Mouse (Mus musculus) megakaryocyte, adult 5-6 weeks (primary cell): ENCODE results near the gene Cacng2. TPM values are rescaled to one million over a fixed set of nuclear protein-coding genes. Genes with fewer than 3 reads are reported as not detected.
A peak's percentile ranks its signal among the peaks of the same experiment; 100 is the strongest.

Experiments used
- ATAC-seq: 2 replicates; pipeline ENCODE4 v1.8.0; 2016; ENCODE audit warnings: mild to moderate bottlenecking, inconsistent platforms; ENCODE audit not compliant: poor library complexity, severe bottlenecking
- total RNA-seq, 2 experiments: library from RNA; stranded (forward) in 1 of 2; stranded (reverse) in 1 of 2; fragments of 153-499, 151-499 nt in 1 of 2; fragments of 221-1000, 200-1000 nt in 1 of 2; gene quantifications; 2 replicates each; pipeline versions ENCODE4 v1.2.3 to v1.2.4; 2015 to 2017

Gene Cacng2
- total RNA-seq, 2 experiments from 2014 or later, result not detected

DNA sequence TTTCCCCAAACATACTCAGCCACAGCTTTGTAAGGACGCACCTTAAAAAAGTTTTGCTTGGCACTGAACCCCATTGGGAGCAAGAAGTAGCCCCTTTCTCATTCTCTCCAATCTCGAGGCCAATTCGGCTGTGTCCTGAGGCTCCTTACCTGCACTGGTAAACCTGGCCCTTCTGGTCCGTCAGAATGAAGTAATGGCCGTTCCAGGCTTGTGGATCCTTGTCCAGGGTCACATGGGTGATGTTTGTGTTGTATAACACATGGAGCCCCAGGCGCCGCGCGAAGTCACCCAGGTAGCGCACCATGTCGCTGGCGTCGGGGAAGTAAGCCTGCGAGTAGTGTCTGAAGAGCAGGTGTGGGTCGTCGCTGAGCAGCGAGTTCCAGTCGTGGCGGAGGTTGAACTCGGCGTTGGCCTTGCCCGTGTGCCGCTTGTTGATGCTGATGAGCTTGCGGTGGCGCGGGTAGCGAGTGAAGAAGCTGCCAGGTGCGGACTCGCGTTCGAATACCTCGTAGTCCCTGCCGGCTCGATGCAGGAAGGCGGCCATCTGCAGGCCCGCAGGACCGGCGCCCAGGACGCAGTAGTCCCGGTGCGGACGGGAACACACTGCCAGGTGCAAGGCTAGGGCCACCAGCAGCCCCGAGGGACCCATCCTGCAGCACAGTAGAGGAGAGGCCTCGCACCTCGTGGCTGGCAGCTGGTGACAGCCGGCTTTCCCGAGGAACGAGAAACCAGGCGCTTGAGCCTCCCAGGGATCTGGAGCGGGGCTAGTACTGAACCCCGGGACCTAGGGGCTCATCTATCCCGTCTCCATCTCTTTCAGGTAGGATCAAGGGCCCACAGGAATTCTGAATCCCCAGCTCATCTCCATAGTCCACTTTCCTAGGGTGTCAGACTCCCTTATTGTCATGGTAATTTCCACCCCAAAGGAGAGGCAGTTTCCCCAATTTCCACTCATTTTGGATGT lies 164.1 kb downstream of the Cacng2 start:
- 0 out of 2 replicates have a peak, but pooled peaks have one; percentile 2 for ATAC-seq

DNA sequence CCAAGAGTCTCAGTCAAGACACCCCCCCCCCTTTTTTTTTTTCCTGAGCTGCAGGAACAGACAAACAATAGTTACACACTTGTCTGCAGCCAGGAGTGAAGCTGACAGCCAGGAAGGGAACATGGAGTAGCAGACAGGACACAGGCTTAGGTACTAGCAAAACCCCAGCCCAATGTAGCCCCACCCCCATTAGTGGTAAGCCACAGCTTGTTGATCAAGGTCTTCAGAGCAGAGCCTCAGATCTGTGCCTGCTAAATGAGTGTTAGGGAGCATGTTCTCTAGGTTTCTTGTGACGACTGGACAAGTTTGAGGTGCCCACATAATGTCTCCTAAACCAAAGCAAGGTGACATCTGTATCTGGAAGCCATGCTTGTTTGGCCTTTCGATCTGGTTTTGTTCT lies 165.5 kb downstream of the Cacng2 start:
- no peak for ATAC-seq

DNA sequence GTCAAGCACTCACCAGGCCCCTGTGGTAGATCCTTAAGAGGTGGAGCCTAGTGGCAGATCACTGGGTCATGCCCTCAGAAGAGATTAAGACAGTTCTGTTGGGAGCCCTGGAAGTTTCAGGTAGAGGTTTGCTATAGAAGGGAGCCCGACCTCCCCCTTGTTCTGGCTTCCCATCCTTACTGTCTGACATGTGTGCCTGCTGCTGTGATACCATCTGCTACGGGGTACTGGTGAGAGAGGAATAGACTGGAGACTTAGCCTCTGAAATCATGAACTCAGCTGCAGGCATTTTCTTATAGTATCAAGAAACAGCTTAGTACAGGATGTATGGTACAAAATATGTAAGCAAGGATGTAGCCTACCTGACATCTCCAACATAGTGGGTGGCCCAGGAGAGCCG lies 166.9 kb downstream of the Cacng2 start:
- no peak for ATAC-seq

DNA sequence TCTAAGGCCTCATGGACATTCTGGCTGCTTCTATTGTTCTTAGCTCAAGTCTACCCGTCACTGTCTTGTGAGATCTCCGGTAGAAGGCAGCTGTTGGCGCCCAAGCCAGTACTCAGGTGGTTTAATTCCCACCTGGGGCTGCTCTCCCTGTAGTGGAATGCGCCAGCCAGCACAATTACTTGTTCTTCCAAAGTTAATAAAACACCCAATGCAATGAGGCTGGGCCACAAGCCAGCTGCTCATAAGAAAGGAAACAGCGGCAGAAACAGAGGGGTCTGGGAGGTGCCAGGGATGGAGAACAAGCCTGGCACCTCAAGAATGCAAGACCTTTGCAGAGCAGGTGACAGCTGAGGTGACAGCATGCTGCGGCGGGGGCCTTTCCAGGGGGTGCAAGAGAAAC lies 170.8 kb downstream of the Cacng2 start:
- ATAC-seq, result no peak

- ATAC-seq, result peak; percentile 99
Observed at GRCm38 (mm10) chr15:77945711-77946110, 174.1 kb downstream of the Cacng2 start.

Other genes starting within 250 kb of the Cacng2 start
- 162 and 187 TPM in 2 replicates for gene Txn2, start 191.0 kb downstream of the Cacng2 start, total RNA-seq (2015)
- 23.2 and 39.4 TPM in 2 replicates for gene Txn2, start 191.0 kb downstream of the Cacng2 start, total RNA-seq (2017)
- 30.7 and 38.2 TPM in 2 replicates for gene Foxred2, start 163.3 kb downstream of the Cacng2 start, total RNA-seq (2015)
- 30.2 and 31.5 TPM in 2 replicates for gene Foxred2, start 163.3 kb downstream of the Cacng2 start, total RNA-seq (2017)
- gene Eif3d, start 149.2 kb downstream of the Cacng2 start, total RNA-seq (2015), result 106 and 126 TPM in 2 replicates
- 135 and 144 TPM in 2 replicates for gene Eif3d, start 149.2 kb downstream of the Cacng2 start, total RNA-seq (2017)
- gene Ift27, start 54.1 kb upstream of the Cacng2 start, total RNA-seq (2015), result 24.1 and 24.9 TPM in 2 replicates
- 6.5 and 10.8 TPM in 2 replicates for gene Ift27, start 54.1 kb upstream of the Cacng2 start, total RNA-seq (2017)
- gene Pvalb, start 86.4 kb upstream of the Cacng2 start, total RNA-seq (2015), result not detected in 2 replicates
- gene Pvalb, start 86.4 kb upstream of the Cacng2 start, total RNA-seq (2017), result not detected in 2 replicates
- 367 and 392 TPM in 2 replicates for gene Ncf4, start 124.8 kb upstream of the Cacng2 start, total RNA-seq (2015)
- 250 and 266 TPM in 2 replicates for gene Ncf4, start 124.8 kb upstream of the Cacng2 start, total RNA-seq (2017)
- 34.0 and 38.5 TPM in 2 replicates for gene Csf2rb2, start 185.7 kb upstream of the Cacng2 start, total RNA-seq (2015)
- 8.2 and 12.2 TPM in 2 replicates for gene Csf2rb2, start 185.7 kb upstream of the Cacng2 start, total RNA-seq (2017)
- gene Csf2rb, start 205.7 kb upstream of the Cacng2 start, total RNA-seq (2015), result 149 and 170 TPM in 2 replicates
- gene Csf2rb, start 205.7 kb upstream of the Cacng2 start, total RNA-seq (2017), result 140 and 184 TPM in 2 replicates